Mouse (Mus musculus): ENCODE data around the gene Zbtb5. TPM values are rescaled to one million over a fixed set of nuclear protein-coding genes. Genes with fewer than 3 reads are reported as not detected.
A peak's percentile ranks its signal among the peaks of the same experiment; 100 is the strongest.

Zbtb5 gene
- polyA plus RNA-seq, 1 experiment from 2014 or later: 55.5 TPM

DNA sequence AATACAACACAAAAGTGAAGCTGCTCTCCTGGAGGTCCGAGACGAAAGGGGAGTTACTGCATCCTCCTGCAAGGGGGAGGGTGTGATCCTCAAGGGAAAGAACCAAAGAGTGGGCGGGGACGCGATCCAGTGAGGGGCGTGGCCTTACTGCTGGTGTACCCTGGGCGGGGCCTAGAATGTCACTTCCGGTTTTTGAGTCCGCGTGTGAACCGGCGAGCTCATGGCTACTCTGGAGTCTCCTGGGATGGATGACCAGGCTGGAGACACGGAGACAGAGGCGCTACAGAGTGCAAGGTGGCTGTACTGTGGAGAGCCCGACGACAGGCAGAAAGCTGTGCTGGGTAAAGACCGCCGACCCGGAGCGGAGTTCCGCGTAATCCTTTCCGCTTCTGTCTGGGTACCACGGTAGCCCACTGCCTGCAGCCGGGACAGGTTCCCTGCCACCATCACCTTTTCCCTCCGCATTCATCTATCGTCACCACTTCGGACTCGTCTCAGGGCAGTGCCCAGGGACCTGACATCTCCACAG lies 6.3 kb upstream of the Zbtb5 start, which contains the start of gene Polr1e:
Gene Polr1e (plus strand): TSS at position 132 of the 529 bp plus-strand sequence.
- Histone ChIP-seq H3K9me3 (ENCODE audit: control insufficient read depth, low read length) (no peaks in the 10 kb centered on the region), H3K9ac (replicated peaks; ENCODE audit: low read length) (peak within 1 kb of the TSS; percentile 60), H3K4me2 (ENCODE audit: low read length) (peak within 1 kb of the TSS; percentile 91), H3K36me3 (ENCODE audit: control insufficient read depth, insufficient read depth, low read length) (peaks cover 14% of the 10 kb centered on the region), H3K27ac (replicated peaks; ENCODE audit: low read depth, low read length) (0 out of 2 replicates have a peak within 1 kb of the TSS, but pooled peaks have one; percentile 14), H3K4me3 (replicated peaks; ENCODE audit: low read depth, low read length) (peak within 1 kb of the TSS; percentile 61), H3K4me1 (ENCODE audit: control insufficient read depth, insufficient read depth, low read length) (peaks cover 16% of the 10 kb centered on the region), H3K27me3 (ENCODE audit: control insufficient read depth, insufficient read depth, low read length) (no peaks in the 10 kb centered on the region)
- peak; percentile 94 for DNase-seq
- WGBS: 0% methylated on average over 29 of the region's 29 CpGs
- ATAC-seq (ENCODE audit: low FRiP score, low TSS enrichment): peak; percentile 89

DNA sequence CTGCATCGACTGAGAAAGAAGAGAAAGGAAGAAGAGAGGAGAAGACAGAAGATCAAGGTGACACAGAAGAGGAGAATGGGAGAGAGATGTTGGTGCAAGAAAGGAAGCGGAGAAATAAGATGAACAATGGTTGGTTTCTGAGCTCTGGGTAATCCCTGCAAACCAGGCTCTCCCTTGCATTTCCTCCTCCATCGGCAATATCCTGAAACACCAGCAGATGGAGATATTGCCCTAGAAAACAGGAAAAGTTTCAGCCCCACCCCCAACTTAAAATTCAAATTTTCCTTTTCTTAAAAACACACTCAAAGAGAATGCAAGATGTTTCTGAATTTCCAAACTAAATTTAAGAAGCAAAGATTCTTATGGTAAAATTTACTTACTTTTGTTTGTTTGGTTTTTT lies 3.4 kb upstream of the Zbtb5 start:
- Histone ChIP-seq H3K4me3 (replicated peaks; ENCODE audit: low read depth, low read length) (no peak overlapping the region), H3K27ac (replicated peaks; ENCODE audit: low read depth, low read length) (no peak overlapping the region), H3K4me1 (ENCODE audit: control insufficient read depth, insufficient read depth, low read length) (peaks cover 23% of the 10 kb centered on the region), H3K9ac (replicated peaks; ENCODE audit: low read length) (no peak overlapping the region), H3K36me3 (ENCODE audit: control insufficient read depth, insufficient read depth, low read length) (no peaks in the 10 kb centered on the region), H3K27me3 (ENCODE audit: control insufficient read depth, insufficient read depth, low read length) (no peaks in the 10 kb centered on the region), H3K9me3 (ENCODE audit: control insufficient read depth, low read length) (no peaks in the 10 kb centered on the region), H3K4me2 (ENCODE audit: low read length) (no peak overlapping the region)
- ATAC-seq (ENCODE audit: low FRiP score, low TSS enrichment): no peak
- DNase-seq: peak; percentile 84
- 3% methylated on average over 3 of the region's 3 CpGs for WGBS

DNA sequence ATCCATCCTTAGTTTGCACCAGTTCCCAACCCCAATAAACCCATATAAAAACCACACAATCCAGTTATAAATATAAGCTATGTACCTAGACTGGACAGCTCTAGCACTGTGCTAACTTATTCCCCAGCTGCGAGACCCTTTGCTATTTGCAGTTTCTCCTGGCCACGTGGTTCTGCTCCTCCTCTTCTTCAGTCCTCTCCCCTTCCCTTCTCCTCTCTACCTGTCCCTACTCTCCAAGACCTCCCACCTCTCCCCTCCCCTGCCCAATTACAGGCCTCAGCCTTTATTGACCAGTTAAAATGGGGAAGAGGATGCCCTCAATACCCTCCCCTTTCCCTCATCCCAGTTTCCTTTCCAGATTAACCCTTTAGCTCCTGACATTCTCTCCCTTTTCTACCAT lies 1.3 kb upstream of the Zbtb5 start:
- 5% methylated on average over 2 of the region's 2 CpGs for WGBS
- no peak overlapping the region for H3K27ac ChIP-seq (replicated peaks; ENCODE audit: low read depth, low read length)

DNA sequence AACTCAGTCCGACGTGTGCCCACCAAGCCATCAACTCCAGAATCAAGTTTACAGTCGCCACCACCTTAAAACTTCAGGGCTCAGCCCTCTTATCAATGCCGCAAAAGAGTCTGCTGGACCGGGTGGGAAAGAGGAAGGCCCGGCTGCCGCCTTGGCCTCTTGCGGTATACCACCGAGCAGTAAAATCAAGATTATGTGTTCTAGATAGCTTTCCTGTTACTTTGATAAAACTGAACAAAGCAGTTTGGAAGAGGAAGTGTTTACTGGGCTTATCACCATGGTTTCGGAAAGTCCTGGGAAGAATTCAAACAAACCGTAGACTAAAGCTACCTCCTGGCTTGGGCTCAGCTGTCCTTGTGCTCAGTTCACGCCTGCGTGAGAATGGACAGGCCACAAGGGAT lies 819 bp upstream of the Zbtb5 start:
- WGBS: 1% methylated on average over 13 of the region's 13 CpGs
- H3K4me1 ChIP-seq (ENCODE audit: control insufficient read depth, insufficient read depth, low read length): peaks cover 20% of the 10 kb centered on the region
- peak overlapping the region; percentile 71 for H3K27ac ChIP-seq (replicated peaks; ENCODE audit: low read depth, low read length)
- no peak for ATAC-seq (ENCODE audit: low FRiP score, low TSS enrichment)
- H3K4me3 ChIP-seq (replicated peaks; ENCODE audit: low read depth, low read length): peak overlapping the region; percentile 83
- no peaks in the 10 kb centered on the region for H3K27me3 ChIP-seq (ENCODE audit: control insufficient read depth, insufficient read depth, low read length)
- peak overlapping the region; percentile 80 for H3K4me2 ChIP-seq (ENCODE audit: low read length)
- peak; percentile 25 for DNase-seq
- no peaks in the 10 kb centered on the region for H3K36me3 ChIP-seq (ENCODE audit: control insufficient read depth, insufficient read depth, low read length)
- H3K9ac ChIP-seq (replicated peaks; ENCODE audit: low read length): peak overlapping the region; percentile 57
- H3K9me3 ChIP-seq (ENCODE audit: control insufficient read depth, low read length): no peaks in the 10 kb centered on the region

More for the DNA sequence above, 1.3 kb upstream of the Zbtb5 start:
- H3K36me3 ChIP-seq (ENCODE audit: control insufficient read depth, insufficient read depth, low read length): no peaks in the 10 kb centered on the region
- H3K4me1 ChIP-seq (ENCODE audit: control insufficient read depth, insufficient read depth, low read length): peaks cover 20% of the 10 kb centered on the region
- H3K4me2 ChIP-seq (ENCODE audit: low read length): peak overlapping the region; percentile 80
- ATAC-seq (ENCODE audit: low FRiP score, low TSS enrichment) (no peak), DNase-seq (no peak)
- H3K4me3 ChIP-seq (replicated peaks; ENCODE audit: low read depth, low read length): peak overlapping the region; percentile 83; the same call in 1 of the 2 replicates
- H3K9me3 ChIP-seq (ENCODE audit: control insufficient read depth, low read length): no peaks in the 10 kb centered on the region
- no peaks in the 10 kb centered on the region for H3K27me3 ChIP-seq (ENCODE audit: control insufficient read depth, insufficient read depth, low read length)
- H3K9ac ChIP-seq (replicated peaks; ENCODE audit: low read length): no peak overlapping the region

DNA sequence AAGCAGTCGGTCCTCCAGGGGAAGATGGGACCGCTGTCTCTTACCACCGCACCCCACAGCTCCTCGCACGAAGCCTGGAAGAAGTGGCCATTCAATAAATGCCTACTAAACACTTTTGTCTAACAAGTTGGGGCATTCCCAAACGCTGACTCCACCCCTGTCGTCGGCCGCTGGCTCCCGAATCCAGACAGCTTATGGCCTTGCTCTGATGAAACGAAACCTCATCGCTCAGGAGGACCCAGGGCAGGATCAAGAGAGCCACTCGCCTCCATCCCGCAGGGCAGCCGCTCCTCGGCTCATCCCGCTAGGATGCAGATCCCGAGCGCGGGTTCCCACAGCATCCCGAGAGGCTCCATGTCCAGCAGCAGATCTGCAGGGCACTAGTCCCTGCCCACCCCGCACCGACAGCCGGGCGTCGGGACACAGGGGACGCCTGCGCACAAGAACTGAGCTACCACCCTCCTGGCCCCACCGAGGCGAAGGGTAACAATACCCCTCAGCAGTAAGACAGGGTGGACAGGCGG lies 569 bp downstream of the Zbtb5 start:
- Histone ChIP-seq H3K4me3 (replicated peaks; ENCODE audit: low read depth, low read length) (peak overlapping the region; percentile 83), H3K9me3 (ENCODE audit: control insufficient read depth, low read length) (no peaks in the 10 kb centered on the region), H3K27ac (replicated peaks; ENCODE audit: low read depth, low read length) (peak overlapping the region; percentile 95), H3K4me1 (ENCODE audit: control insufficient read depth, insufficient read depth, low read length) (peaks cover 20% of the 10 kb centered on the region), H3K4me2 (ENCODE audit: low read length) (peak overlapping the region; percentile 79), H3K9ac (replicated peaks; ENCODE audit: low read length) (peak overlapping the region; percentile 80), H3K27me3 (ENCODE audit: control insufficient read depth, insufficient read depth, low read length) (no peaks in the 10 kb centered on the region), H3K36me3 (ENCODE audit: control insufficient read depth, insufficient read depth, low read length) (no peaks in the 10 kb centered on the region)
- under 1% methylated on average over 31 of the region's 31 CpGs for WGBS
- no peak for DNase-seq
- ATAC-seq (ENCODE audit: low FRiP score, low TSS enrichment): peak; percentile 75

DNA sequence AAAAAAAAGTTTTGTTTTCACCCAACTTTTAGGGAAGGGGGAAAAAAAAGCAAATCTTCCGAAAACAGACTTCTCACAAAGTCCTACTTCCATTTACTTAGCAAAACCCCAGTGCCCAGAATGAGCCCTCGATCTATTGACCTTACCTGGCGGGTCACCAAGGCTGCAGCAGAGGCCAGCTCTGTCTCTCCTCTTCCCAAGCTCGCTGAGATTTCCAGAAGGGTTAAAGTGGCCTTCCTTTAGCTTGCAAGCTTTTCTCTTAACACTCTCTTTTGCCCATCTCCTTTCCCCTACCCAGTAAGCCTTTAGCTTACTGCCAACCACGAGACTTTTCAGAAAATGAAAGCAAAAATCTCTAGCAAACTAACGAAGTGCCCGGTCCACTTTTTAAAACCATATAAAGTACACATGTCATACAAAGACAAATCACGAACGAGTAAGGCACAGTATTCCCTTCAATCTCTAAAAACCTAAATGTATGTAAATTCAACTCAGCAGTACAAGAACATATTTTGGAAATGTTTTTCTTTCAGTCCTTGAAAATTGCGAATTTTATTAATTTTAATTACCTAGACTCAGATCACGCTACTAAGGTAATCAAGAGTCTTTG lies 1.3 kb downstream of the Zbtb5 start:
- 9% methylated on average over 11 of the region's 11 CpGs for WGBS
- H3K4me2 ChIP-seq (ENCODE audit: low read length): peak overlapping the region; percentile 79
- H3K9ac ChIP-seq (replicated peaks; ENCODE audit: low read length): peak overlapping the region; percentile 80
- peaks cover 20% of the 10 kb centered on the region for H3K4me1 ChIP-seq (ENCODE audit: control insufficient read depth, insufficient read depth, low read length)
- no peaks in the 10 kb centered on the region for H3K36me3 ChIP-seq (ENCODE audit: control insufficient read depth, insufficient read depth, low read length)
- ATAC-seq (ENCODE audit: low FRiP score, low TSS enrichment): no peak
- peak overlapping the region; percentile 83 for H3K4me3 ChIP-seq (replicated peaks; ENCODE audit: low read depth, low read length)
- no peaks in the 10 kb centered on the region for H3K9me3 ChIP-seq (ENCODE audit: control insufficient read depth, low read length)
- H3K27ac ChIP-seq (replicated peaks; ENCODE audit: low read depth, low read length): no peak overlapping the region
- DNase-seq: peak; percentile 10
- no peaks in the 10 kb centered on the region for H3K27me3 ChIP-seq (ENCODE audit: control insufficient read depth, insufficient read depth, low read length)

DNA sequence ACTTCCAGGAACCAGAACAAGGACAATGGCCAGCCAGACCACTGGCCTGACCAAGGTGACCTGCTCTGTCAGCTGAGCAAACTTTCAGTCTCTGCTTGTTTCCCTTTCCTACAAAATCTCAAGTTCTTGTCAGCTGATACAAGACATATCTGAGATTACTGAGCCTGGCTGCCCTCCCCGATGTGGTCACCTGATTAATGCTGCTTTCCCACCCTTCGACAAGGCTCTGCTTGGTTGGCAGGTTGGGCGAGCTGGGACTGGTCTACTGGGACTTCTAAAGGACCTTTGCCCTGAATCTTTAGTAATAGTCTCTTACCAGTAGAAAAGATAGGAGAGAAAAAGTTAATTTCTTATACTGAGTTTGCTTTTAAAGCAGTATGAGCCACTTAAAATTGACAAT lies 6.8 kb downstream of the Zbtb5 start:
- Histone ChIP-seq H3K4me3 (replicated peaks; ENCODE audit: low read depth, low read length) (no peak overlapping the region), H3K4me2 (ENCODE audit: low read length) (no peak overlapping the region), H3K9me3 (ENCODE audit: control insufficient read depth, low read length) (no peaks in the 10 kb centered on the region), H3K27ac (replicated peaks; ENCODE audit: low read depth, low read length) (no peak overlapping the region), H3K27me3 (ENCODE audit: control insufficient read depth, insufficient read depth, low read length) (no peaks in the 10 kb centered on the region), H3K36me3 (ENCODE audit: control insufficient read depth, insufficient read depth, low read length) (no peaks in the 10 kb centered on the region), H3K9ac (replicated peaks; ENCODE audit: low read length) (no peak overlapping the region), H3K4me1 (ENCODE audit: control insufficient read depth, insufficient read depth, low read length) (peaks cover 10% of the 10 kb centered on the region)
- ATAC-seq (ENCODE audit: low FRiP score, low TSS enrichment) (no peak), DNase-seq (no peak)
- WGBS: 94% methylated on average over 3 of the region's 3 CpGs

DNA sequence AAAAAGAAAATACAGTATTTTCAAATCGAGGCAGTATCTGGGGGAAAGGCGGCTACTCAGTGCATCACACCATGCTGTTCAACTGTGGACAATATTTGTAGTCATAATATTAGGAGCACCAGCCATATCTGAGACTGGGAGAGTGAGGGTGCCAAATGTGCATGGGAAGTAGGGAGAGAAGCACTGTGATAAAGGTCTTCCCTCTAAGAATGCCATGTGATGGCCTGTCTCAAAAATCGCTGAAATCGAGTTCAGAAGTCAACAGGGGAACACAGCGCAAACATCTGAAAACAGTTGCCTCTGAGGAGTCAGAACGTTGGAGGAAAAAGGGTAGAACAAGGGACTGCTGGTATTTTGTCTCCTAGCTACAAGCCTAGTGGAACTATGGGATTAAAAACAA lies 12.2 kb downstream of the Zbtb5 start:
- no peak overlapping the region for H3K27ac ChIP-seq (replicated peaks; ENCODE audit: low read depth, low read length)
- no peaks in the 10 kb centered on the region for H3K27me3 ChIP-seq (ENCODE audit: control insufficient read depth, insufficient read depth, low read length)
- ATAC-seq (ENCODE audit: low FRiP score, low TSS enrichment) (no peak), DNase-seq (no peak)
- no peaks in the 10 kb centered on the region for H3K9me3 ChIP-seq (ENCODE audit: control insufficient read depth, low read length)
- peaks cover 2% of the 10 kb centered on the region for H3K36me3 ChIP-seq (ENCODE audit: control insufficient read depth, insufficient read depth, low read length)
- 93% methylated on average over 6 of the region's 6 CpGs for WGBS
- no peak overlapping the region for H3K4me2 ChIP-seq (ENCODE audit: low read length)
- H3K9ac ChIP-seq (replicated peaks; ENCODE audit: low read length): no peak overlapping the region
- H3K4me1 ChIP-seq (ENCODE audit: control insufficient read depth, insufficient read depth, low read length): no peaks in the 10 kb centered on the region
- H3K4me3 ChIP-seq (replicated peaks; ENCODE audit: low read depth, low read length): no peak overlapping the region

DNA sequence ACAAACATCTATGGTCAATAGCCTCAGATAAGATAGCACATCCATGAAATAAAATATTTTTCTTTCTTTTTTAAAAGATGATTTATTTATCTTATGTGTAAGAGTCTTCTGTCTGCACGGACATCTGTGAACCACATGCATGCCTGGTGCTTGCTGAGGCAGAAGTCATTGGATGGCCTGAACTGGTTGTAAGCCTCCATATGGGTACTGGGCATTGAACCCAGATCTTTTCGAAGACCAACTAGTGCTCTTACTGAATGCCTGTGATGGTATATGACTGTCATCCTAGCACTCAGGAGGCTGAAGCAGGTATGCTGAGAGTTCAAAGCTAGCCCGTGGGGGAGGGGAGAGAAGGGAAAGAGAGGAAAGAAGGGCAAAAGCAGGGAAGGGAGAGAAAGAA lies 14.1 kb downstream of the Zbtb5 start:
- H3K4me3 ChIP-seq (replicated peaks; ENCODE audit: low read depth, low read length): no peak overlapping the region
- H3K27me3 ChIP-seq (ENCODE audit: control insufficient read depth, insufficient read depth, low read length): no peaks in the 10 kb centered on the region
- no peak overlapping the region for H3K9ac ChIP-seq (replicated peaks; ENCODE audit: low read length)
- peaks cover 18% of the 10 kb centered on the region for H3K36me3 ChIP-seq (ENCODE audit: control insufficient read depth, insufficient read depth, low read length)
- 88% methylated on average over 3 of the region's 3 CpGs for WGBS
- DNase-seq: no peak
- no peaks in the 10 kb centered on the region for H3K9me3 ChIP-seq (ENCODE audit: control insufficient read depth, low read length)
- H3K4me1 ChIP-seq (ENCODE audit: control insufficient read depth, insufficient read depth, low read length): no peaks in the 10 kb centered on the region
- no peak overlapping the region for H3K27ac ChIP-seq (replicated peaks; ENCODE audit: low read depth, low read length)
- no peak for ATAC-seq (ENCODE audit: low FRiP score, low TSS enrichment)
- H3K4me2 ChIP-seq (ENCODE audit: low read length): no peak overlapping the region
